Mouse (Mus musculus) splenic B cell, adult 2 months (primary cell): ENCODE measurements at regions not wholly inside any gene's neighbourhood (a gene's known extent, or its start where the extent isn't known, plus 50 kb on each side); places are given as distances from the start of the nearest gene placed in this dataset.

Experiments used
- DNase-seq: peaks from one replicate; pipeline ENCODE4 v3.0.0-alpha.2; 2011; ENCODE audit warnings: low read depth, low spot score
- H3K27me3 ChIP-seq: 2 replicates; pipeline ENCODE4 v1.6.1; 2012; ENCODE audit warnings: mild to moderate bottlenecking, low read length, moderate library complexity, mixed read lengths; ENCODE audit not compliant: control insufficient read depth, poor library complexity, insufficient read depth, severe bottlenecking
- H3K36me3 ChIP-seq: 2 replicates; pipeline ENCODE4 v1.6.1; 2012; ENCODE audit warnings: mild to moderate bottlenecking, low read length, moderate library complexity, mixed read lengths; ENCODE audit not compliant: control insufficient read depth, poor library complexity, insufficient read depth, severe bottlenecking

- H3K27me3 ChIP-seq = no peaks in the 10 kb centered on the region
- no peak for DNase-seq
- no peaks in the 10 kb centered on the region for H3K36me3 ChIP-seq
Observed at GRCm38 (mm10) chr12:77179138-77179537, 58.8 kb upstream of the Fut8 start.

- H3K36me3 ChIP-seq = no peaks in the 10 kb centered on the region
- no peaks in the 10 kb centered on the region for H3K27me3 ChIP-seq
- no peak for DNase-seq
Observed at GRCm38 (mm10) chr12:77177811-77178578, 59.9 kb upstream of the Fut8 start.

- DNase-seq = peak; percentile 47
- H3K27me3 ChIP-seq = no peaks in the 10 kb centered on the region
- no peaks in the 10 kb centered on the region for H3K36me3 ChIP-seq
Observed at GRCm38 (mm10) chr12:77177303-77177702, 60.6 kb upstream of the Fut8 start.

GRCm38 (mm10) chr12:77174032-77174431 lies 63.9 kb upstream of the Fut8 start:
- no peaks in the 10 kb centered on the region for H3K36me3 ChIP-seq
- H3K27me3 ChIP-seq = no peaks in the 10 kb centered on the region

GRCm38 (mm10) chr12:77172540-77172939 lies 65.4 kb upstream of the Fut8 start:
- H3K36me3 ChIP-seq = no peaks in the 10 kb centered on the region
- no peak for DNase-seq
- H3K27me3 ChIP-seq = no peaks in the 10 kb centered on the region

More at GRCm38 (mm10) chr12:77174032-77174431, 63.9 kb upstream of the Fut8 start:
- DNase-seq = no peak

- Histone ChIP-seq H3K27me3 (no peaks in the 10 kb centered on the region), H3K36me3 (no peaks in the 10 kb centered on the region)
- DNase-seq = no peak
Observed at GRCm38 (mm10) chr12:77170257-77170656, 67.7 kb upstream of the Fut8 start.

GRCm38 (mm10) chr12:77168367-77168766 lies 69.6 kb upstream of the Fut8 start:
- DNase-seq = no peak
- no peaks in the 10 kb centered on the region for H3K27me3 ChIP-seq
- H3K36me3 ChIP-seq = no peaks in the 10 kb centered on the region

- no peak for DNase-seq
- Histone ChIP-seq H3K36me3 (no peaks in the 10 kb centered on the region), H3K27me3 (no peaks in the 10 kb centered on the region)
Observed at GRCm38 (mm10) chr12:77156698-77157097, 81.2 kb upstream of the Fut8 start.

- H3K36me3 ChIP-seq = no peaks in the 10 kb centered on the region
- no peaks in the 10 kb centered on the region for H3K27me3 ChIP-seq
- no peak for DNase-seq
Observed at GRCm38 (mm10) chr12:77155626-77156025, 82.3 kb upstream of the Fut8 start.

- no peaks in the 10 kb centered on the region for H3K36me3 ChIP-seq
- H3K27me3 ChIP-seq = no peaks in the 10 kb centered on the region
- no peak for DNase-seq
Observed at GRCm38 (mm10) chr12:77151471-77151870, 86.5 kb upstream of the Fut8 start.

- H3K36me3 ChIP-seq = no peaks in the 10 kb centered on the region
- no peaks in the 10 kb centered on the region for H3K27me3 ChIP-seq
- DNase-seq = no peak
Observed at GRCm38 (mm10) chr12:77149835-77150234, 88.1 kb upstream of the Fut8 start.

- no peaks in the 10 kb centered on the region for H3K36me3 ChIP-seq
- no peak for DNase-seq
Observed at GRCm38 (mm10) chr12:77148146-77148545, 89.8 kb upstream of the Fut8 start.

GRCm38 (mm10) chr12:77143958-77144357 lies 94.0 kb upstream of the Fut8 start:
- no peaks in the 10 kb centered on the region for H3K36me3 ChIP-seq
- no peak for DNase-seq

More at GRCm38 (mm10) chr12:77148146-77148545, 89.8 kb upstream of the Fut8 start:
- H3K27me3 ChIP-seq = no peaks in the 10 kb centered on the region

GRCm38 (mm10) chr12:77143521-77143920 lies 94.4 kb upstream of the Fut8 start:
- H3K27me3 ChIP-seq = no peaks in the 10 kb centered on the region
- no peak for DNase-seq
- H3K36me3 ChIP-seq = no peaks in the 10 kb centered on the region

More at GRCm38 (mm10) chr12:77143958-77144357, 94.0 kb upstream of the Fut8 start:
- H3K27me3 ChIP-seq = no peaks in the 10 kb centered on the region

GRCm38 (mm10) chr12:77143105-77143504 lies 94.8 kb upstream of the Fut8 start:
- Histone ChIP-seq H3K36me3 (no peaks in the 10 kb centered on the region), H3K27me3 (no peaks in the 10 kb centered on the region)
- no peak for DNase-seq

- DNase-seq = no peak
- Histone ChIP-seq H3K36me3 (no peaks in the 10 kb centered on the region), H3K27me3 (no peaks in the 10 kb centered on the region)
Observed at GRCm38 (mm10) chr12:77142224-77142623, 95.7 kb upstream of the Fut8 start.
